Mouse (Mus musculus) hindbrain, embryonic 12.5 days (tissue): ENCODE results near the gene Aldh4a1. TPM values are rescaled to one million over a fixed set of nuclear protein-coding genes. Genes with fewer than 3 reads are reported as not detected.

ENCODE experiments used
- ATAC-seq: fragments of 200-750 bp; cut with Nextera tagmentation; 2 replicates; pipeline ENCODE4 v1.8.0; 2017; ENCODE audit warnings: moderate TSS enrichment; ENCODE audit not compliant: low FRiP score
- H3K27ac ChIP-seq: fragments of 300-500 bp; sonication (generic); 2 replicates; pipeline ENCODE4 v1.5.1; 2016; ENCODE audit warnings: mild to moderate bottlenecking
- H3K27me3 ChIP-seq: fragments of 300-500 bp; sonication (generic); 2 replicates; pipeline ENCODE4 v1.6.1; 2016; ENCODE audit warnings: mild to moderate bottlenecking
- H3K36me3 ChIP-seq: fragments of 300-500 bp; sonication (generic); 2 replicates; pipeline ENCODE4 v1.6.1; 2016; ENCODE audit warnings: mild to moderate bottlenecking
- H3K4me1 ChIP-seq: fragments of 300-500 bp; sonication (generic); 2 replicates; pipeline ENCODE4 v1.6.1; 2016
- H3K4me2 ChIP-seq: fragments of 300-500 bp; sonication (generic); replicated peaks from 2 replicates; pipeline ENCODE4 v1.6.1; 2016; ENCODE audit warnings: mild to moderate bottlenecking
- H3K4me3 ChIP-seq: fragments of 300-500 bp; sonication (generic); 2 replicates; pipeline ENCODE4 v1.5.1; 2016; ENCODE audit warnings: mild to moderate bottlenecking
- H3K9ac ChIP-seq: fragments of 300-500 bp; sonication (generic); 2 replicates; pipeline ENCODE4 v1.6.1; 2016; ENCODE audit warnings: mild to moderate bottlenecking, moderate library complexity
- H3K9me3 ChIP-seq: fragments of 300-500 bp; sonication (generic); replicated peaks from 2 replicates; pipeline ENCODE4 v1.6.1; 2016; ENCODE audit warnings: mild to moderate bottlenecking
- WGBS: fragments of 180-500 bp; shearing (Covaris S2); methylation state at CpG from one replicate; pipeline ENCODE4 v1.1.7; 2016; 5-methylcytosine and 5-hydroxymethylcytosine counted together
- polyA plus RNA-seq: library from polyadenylated mRNA; unstranded; fragments of >200 nt; fragmentation: Nextera tagmentation; extraction: Ambion mirVana; gene quantifications from 2 replicates; pipeline ENCODE4 v1.2.1, GENCODE M21; 2016

The Aldh4a1 gene
- polyA plus RNA-seq, 1 experiment from 2014 or later: 21.4 TPM

DNA sequence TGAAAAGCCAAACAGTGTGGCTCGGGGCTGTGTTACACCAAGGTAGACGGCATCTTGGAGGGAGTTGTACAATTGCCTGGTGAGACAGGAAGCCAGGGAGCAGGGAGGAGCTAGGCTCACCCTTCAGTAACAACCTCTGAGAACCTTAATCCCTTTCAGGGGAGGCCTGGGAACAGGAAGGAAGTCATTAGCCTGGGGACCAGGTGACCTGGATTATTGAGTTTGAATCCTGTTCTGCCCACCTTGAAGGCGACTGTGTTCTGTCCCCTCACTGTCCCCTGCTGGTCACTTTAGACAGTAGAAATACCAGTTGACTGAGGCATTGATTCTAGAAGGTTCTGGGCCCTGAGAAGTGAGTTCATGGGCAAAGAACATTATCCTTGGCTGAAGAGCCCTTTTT lies 28.6 kb upstream of the Aldh4a1 start:
- no peaks in the 10 kb centered on the region for H3K36me3 ChIP-seq
- WGBS: 54% methylated on average over 3 of the region's 3 CpGs
- H3K4me1 ChIP-seq: peaks cover 58% of the 10 kb centered on the region

DNA sequence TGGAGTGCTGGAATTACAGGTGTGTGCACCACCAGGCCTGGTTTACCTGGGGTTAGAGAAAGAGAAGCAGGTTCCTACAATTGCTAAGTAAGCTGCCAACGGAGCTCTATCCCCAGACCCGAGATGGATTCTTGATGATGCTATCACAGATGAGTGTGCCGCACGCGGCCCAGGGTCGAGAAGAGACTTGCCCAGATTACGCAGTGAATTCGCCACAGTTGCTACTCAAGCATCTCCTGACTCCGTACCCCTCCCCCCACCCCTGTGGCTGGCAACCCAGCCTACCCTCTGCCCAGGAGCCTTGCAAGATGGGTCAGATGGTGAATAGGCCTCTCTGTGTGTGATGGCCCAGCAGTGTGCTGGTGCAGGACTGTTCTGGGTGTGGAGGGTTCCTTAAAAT lies 26.0 kb upstream of the Aldh4a1 start:
- Histone ChIP-seq H3K9ac (no peak overlapping the region; the same call in none of the 2 replicates), H3K4me1 (peaks cover 66% of the 10 kb centered on the region), H3K9me3 (no peaks in the 10 kb centered on the region), H3K36me3 (no peaks in the 10 kb centered on the region), H3K4me2 (peak overlapping the region; percentile 14; the same call in 1 of the 2 replicates), H3K27me3 (no peaks in the 10 kb centered on the region), H3K4me3 (no peak overlapping the region), H3K27ac (peak overlapping the region; percentile 66)
- peak; percentile 39 for ATAC-seq
- 19% methylated on average over 9 of the region's 9 CpGs for WGBS

More for the DNA sequence above, 28.6 kb upstream of the Aldh4a1 start:
- Histone ChIP-seq H3K27ac (no peak overlapping the region), H3K4me3 (no peak overlapping the region), H3K4me2 (no peak overlapping the region), H3K9ac (no peak overlapping the region), H3K9me3 (no peaks in the 10 kb centered on the region), H3K27me3 (no peaks in the 10 kb centered on the region)
- ATAC-seq: no peak

DNA sequence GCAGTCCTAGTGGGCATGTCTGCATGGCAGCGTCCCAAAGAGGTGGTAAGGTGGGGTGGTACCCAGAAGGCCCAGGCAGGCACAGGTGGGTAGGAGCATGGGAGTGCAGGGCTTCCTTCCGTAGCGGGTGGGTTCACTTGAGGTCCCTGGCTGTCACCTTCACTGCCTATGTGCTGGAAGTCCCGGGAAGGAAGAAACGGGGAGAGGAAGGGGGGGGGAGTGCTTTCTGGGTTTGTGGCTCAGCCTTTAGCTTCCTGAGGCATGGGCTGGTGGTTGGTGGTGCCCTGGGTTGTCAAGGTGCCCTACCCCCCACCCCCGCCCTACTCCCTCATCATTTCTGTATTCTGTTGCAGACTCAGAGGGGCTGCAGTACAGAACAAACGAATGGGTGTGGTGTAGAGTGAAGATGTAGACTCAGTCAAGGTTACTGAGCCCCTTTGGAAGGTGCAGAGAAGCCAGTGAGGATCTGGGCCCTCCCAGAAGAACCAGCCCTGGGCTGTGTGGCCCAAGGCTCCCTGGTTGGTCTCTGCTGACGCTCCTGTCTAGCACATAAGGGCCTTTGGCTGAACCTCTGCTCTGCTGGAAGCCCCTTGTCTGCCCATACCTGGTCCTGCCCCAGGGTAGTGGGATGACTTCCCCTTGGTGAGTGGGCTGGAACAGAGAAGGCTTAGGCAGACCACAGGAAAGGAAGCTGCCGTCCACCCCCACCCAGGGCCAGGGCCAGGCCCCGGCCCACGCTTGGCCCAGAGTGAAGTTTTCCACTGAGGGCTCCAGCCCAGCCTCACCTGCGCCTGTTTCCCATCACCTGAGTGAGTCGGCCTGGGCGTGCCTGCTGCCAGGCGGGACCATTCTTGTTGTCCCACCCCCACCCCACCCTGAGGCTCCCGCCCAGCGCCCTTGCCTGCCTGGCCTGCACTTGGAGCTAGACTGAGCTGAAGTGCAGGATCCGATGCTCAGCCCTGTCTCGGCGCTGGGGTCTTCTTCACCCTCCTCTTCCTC lies 25.1 kb upstream of the Aldh4a1 start:
- Histone ChIP-seq H3K36me3 (no peaks in the 10 kb centered on the region), H3K4me3 (no peak overlapping the region), H3K27ac (peak overlapping the region; percentile 84), H3K9me3 (no peaks in the 10 kb centered on the region), H3K4me2 (no peak overlapping the region), H3K4me1 (peaks cover 71% of the 10 kb centered on the region), H3K27me3 (no peaks in the 10 kb centered on the region), H3K9ac (no peak overlapping the region; the same call in 1 of the 2 replicates)
- ATAC-seq: no peak; the same call in 1 of the 2 replicates
- 63% methylated on average over 20 of the region's 20 CpGs for WGBS

DNA sequence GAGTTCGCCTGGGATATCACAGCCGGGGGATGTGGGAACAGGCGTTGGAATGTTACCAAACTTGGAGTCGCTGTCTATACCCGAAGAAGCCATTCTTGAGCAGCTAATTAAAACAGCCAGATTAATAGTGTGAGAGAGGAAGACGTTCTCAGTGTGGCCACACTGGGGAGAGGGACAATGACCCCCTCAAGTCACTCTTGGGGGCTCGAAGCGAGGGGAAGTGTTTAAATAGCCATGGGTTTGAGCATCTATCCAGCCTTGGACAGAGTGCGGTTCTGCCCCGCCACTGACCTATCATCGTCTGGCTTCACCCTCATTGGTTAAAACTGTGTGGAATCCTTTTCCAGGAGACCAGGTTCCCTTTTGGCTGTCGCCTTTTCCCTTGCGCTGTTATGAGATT lies 24.3 kb upstream of the Aldh4a1 start:
- no peak overlapping the region for H3K4me3 ChIP-seq
- peak overlapping the region; percentile 45 for H3K4me2 ChIP-seq
- no peak for ATAC-seq
- 36% methylated on average over 13 of the region's 13 CpGs for WGBS
- H3K9ac ChIP-seq: 0 out of 2 replicates have a peak overlapping the region, but pooled peaks have one; percentile 36
- no peaks in the 10 kb centered on the region for H3K27me3 ChIP-seq
- H3K4me1 ChIP-seq: peaks cover 77% of the 10 kb centered on the region
- H3K27ac ChIP-seq: peak overlapping the region; percentile 84
- no peaks in the 10 kb centered on the region for H3K9me3 ChIP-seq
- no peaks in the 10 kb centered on the region for H3K36me3 ChIP-seq

DNA sequence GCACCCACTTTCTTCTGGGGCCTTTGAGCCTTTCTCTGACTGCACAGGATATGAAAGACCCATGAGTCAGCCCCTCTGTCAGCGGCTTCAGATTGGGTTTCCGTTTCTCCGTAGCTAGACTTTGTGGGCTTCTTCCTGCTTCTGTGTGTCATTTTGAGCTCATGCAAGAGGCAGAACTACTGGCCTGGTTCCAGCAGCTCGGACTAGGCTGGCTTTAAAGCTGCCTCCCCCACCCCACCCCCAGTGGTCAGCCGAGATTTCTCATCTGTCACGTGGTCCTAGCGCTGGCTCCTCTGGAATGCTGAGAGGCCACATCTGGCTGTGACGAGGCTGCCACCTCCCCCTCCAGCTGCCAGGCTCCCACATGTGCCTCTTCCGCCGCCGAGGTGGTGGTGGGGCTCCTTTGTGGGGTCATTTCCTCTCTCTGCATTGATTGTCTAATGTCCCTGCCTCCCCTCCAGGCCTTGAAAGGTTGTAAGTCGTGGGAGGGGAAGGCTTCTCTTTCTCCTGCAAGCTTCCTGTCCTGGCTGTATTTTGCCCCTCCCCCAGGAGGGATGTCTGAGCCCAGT lies 23.6 kb upstream of the Aldh4a1 start:
- H3K4me2 ChIP-seq: peak overlapping the region; percentile 45
- peaks cover 77% of the 10 kb centered on the region for H3K4me1 ChIP-seq
- 2% methylated on average over 12 of the region's 12 CpGs for WGBS
- H3K36me3 ChIP-seq: no peaks in the 10 kb centered on the region
- H3K9ac ChIP-seq: peak overlapping the region; percentile 36; the same call in 1 of the 2 replicates
- H3K4me3 ChIP-seq: no peak overlapping the region
- no peaks in the 10 kb centered on the region for H3K27me3 ChIP-seq
- ATAC-seq: peak; percentile 39
- no peaks in the 10 kb centered on the region for H3K9me3 ChIP-seq
- H3K27ac ChIP-seq: peak overlapping the region; percentile 84

DNA sequence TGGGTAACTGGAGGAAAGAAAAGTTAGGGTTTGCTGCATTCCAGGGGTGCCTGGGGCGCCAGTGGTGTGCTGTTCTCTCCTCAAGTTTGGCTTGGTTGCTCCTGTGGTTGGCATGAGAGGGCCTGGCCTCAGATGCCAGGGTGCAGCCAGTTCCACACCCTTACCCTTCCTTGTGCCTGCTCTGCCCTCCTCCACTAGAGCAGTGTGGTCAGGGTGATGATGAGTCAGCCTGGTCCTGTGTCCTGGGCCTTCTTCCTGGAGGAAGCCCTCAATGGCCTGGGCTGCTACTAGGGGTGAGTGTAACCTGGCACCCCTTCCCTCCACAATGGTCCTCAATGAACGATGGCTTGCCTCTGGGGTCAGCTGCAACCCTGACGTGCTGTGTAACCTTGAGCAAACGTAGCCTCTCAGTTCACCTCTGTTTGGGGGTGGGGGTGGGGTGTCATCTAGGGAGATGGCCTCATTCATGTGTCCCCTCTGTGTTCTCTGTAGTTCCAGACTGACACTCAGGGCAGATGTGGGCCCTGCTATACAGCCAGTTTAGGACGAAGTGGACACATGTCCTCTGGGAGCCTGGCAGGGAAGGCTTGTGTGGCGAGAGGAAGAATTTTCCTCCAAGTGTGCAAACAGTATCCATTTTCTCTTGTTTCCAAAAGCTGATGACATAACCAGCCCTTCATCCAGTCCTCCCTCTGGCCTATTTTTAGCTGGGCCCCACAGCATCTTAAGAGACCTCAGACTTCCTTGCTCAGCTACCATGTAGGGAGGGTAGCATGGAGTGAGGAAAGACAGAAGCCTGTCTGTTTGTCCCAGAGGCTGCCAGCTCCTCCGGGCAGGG lies 20.9 kb upstream of the Aldh4a1 start:
- Histone ChIP-seq H3K27ac (peak overlapping the region; percentile 56), H3K9ac (no peak overlapping the region), H3K36me3 (peaks cover 19% of the 10 kb centered on the region), H3K4me3 (no peak overlapping the region), H3K9me3 (no peaks in the 10 kb centered on the region), H3K4me1 (peaks cover 60% of the 10 kb centered on the region), H3K4me2 (no peak overlapping the region), H3K27me3 (no peaks in the 10 kb centered on the region)
- WGBS: 67% methylated on average over 7 of the region's 7 CpGs
- no peak for ATAC-seq

DNA sequence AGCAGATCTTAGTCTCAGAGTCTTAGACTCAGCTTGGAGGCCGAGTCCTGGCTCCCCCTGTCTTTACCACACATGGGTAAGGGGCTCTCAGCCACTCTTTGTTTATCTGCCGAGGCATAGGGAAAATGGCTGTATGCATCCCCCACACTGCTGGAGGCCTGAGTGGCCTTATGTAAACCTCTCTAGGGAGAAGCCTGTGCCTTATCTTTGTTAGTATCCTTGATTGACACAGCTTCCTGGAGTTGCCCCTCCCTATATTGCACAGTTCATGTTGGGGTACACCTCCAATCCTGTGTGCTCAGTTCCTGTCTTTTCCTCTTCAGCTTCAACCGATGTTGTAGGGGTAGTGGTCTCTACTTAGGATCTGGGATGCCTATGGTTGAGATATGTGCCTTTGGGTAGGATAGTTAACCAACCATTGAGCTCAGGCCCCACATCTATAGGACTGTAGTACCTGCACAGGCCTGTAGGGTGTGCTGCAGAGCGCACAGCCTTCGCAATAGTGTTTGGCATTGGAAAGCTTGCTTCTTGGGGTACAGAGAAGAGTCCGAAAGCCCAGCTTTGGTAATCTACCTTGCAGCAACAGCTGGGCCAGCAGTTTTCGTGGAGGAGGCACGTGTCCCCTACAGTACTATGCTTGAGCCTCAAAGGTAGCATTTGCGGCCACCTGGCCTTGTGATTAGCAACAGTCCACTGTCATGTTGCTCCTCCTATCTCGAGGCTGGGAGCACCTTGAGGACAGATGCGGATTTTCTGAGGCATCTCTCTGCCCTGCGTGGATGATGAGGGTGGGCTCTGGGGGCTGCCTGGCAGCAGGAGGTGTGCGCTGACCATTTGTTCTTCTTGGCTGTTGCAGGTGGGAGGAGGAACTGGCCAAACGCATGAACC lies 20.1 kb upstream of the Aldh4a1 start, which contains the start of gene Gm21969:
Gm21969 (plus strand) TSS at position 830 of the 888 bp plus-strand sequence.
- no peak within 1 kb of the TSS for H3K4me2 ChIP-seq
- no peaks in the 10 kb centered on the region for H3K27me3 ChIP-seq
- no peak for ATAC-seq
- no peak within 1 kb of the TSS for H3K4me3 ChIP-seq
- H3K9me3 ChIP-seq: no peaks in the 10 kb centered on the region
- peaks cover 52% of the 10 kb centered on the region for H3K4me1 ChIP-seq
- WGBS: 54% methylated on average over 14 of the region's 14 CpGs
- H3K9ac ChIP-seq: no peak within 1 kb of the TSS
- H3K36me3 ChIP-seq: peaks cover 23% of the 10 kb centered on the region
- peak within 1 kb of the TSS; percentile 56 for H3K27ac ChIP-seq

DNA sequence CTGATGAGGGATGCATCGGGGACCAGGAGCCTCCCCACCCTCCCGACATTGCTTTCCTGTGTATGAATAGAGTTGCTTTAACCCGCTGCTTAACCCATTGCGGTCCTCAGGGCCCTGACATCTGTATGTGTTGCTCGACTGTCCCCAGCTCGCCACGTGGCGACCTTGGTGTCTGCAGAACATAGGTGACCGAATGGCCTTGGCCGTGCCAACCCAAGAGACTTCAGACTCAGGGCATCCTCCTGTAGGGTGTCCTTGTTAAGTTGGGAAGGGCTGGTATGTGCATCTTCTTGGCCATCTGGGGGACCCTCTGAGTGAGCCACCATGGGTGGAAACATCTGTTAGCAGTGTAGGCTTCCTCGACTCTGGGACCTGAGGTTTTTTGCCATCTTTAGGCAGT lies 17.4 kb upstream of the Aldh4a1 start:
- Histone ChIP-seq H3K27ac (no peak overlapping the region), H3K27me3 (no peaks in the 10 kb centered on the region), H3K4me1 (peaks cover 25% of the 10 kb centered on the region), H3K36me3 (peaks cover 26% of the 10 kb centered on the region), H3K9me3 (no peaks in the 10 kb centered on the region), H3K4me2 (no peak overlapping the region), H3K9ac (no peak overlapping the region), H3K4me3 (no peak overlapping the region)
- 84% methylated on average over 11 of the region's 11 CpGs for WGBS
- no peak for ATAC-seq

DNA sequence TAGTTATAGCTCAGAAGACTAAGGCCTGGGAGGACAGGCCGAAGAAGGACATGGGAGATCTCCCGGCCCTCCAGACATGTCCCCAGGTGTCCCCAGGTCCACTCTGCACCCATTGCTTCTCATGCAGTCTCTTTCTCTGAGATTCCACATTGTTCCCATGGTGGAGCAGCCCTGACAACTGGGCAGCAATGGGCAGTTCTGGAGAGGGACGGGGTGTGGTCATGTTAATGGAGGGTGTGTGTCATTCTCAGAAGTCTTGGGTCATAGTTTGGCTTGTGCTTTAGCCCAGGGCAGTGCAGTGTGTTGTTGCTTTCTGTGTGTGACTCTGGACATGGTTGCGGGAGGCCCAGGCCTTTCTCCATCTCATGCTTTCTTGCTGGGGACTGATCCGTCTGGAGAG lies 15.9 kb upstream of the Aldh4a1 start:
- Histone ChIP-seq H3K9ac (no peak overlapping the region), H3K27ac (no peak overlapping the region), H3K4me3 (no peak overlapping the region), H3K9me3 (no peaks in the 10 kb centered on the region), H3K4me1 (peaks cover 23% of the 10 kb centered on the region), H3K27me3 (no peaks in the 10 kb centered on the region), H3K36me3 (peaks cover 26% of the 10 kb centered on the region), H3K4me2 (no peak overlapping the region)
- no peak for ATAC-seq
- 93% methylated on average over 5 of the region's 5 CpGs for WGBS

DNA sequence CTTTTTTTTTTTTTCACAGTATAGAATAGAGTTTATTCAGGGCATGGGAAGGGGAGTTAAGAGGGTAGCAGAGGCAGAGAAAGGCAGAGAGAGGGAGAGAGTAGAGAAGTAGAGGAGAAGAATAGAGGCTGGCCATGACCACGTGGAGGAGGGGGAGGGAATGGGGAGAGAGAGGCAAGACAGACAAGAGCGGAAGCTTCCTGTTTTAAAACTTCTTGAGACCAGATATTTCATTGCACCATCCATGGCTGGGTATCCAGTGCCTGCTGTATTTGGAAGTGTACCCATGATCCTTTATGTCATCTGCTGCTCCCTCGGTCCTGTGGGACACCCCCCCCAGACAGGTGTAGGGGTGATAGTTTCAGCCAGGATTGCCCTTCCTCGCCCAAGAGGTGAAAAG lies 13.7 kb upstream of the Aldh4a1 start:
- Histone ChIP-seq H3K9ac (no peak overlapping the region), H3K36me3 (peaks cover 42% of the 10 kb centered on the region), H3K27ac (no peak overlapping the region), H3K9me3 (peaks cover 6% of the 10 kb centered on the region; the same call in 1 of the 2 replicates), H3K27me3 (no peaks in the 10 kb centered on the region), H3K4me2 (no peak overlapping the region), H3K4me1 (peaks cover 9% of the 10 kb centered on the region; the same call in 1 of the 2 replicates), H3K4me3 (no peak overlapping the region)
- no peak for ATAC-seq
- WGBS: 78% methylated on average over 4 of the region's 4 CpGs

DNA sequence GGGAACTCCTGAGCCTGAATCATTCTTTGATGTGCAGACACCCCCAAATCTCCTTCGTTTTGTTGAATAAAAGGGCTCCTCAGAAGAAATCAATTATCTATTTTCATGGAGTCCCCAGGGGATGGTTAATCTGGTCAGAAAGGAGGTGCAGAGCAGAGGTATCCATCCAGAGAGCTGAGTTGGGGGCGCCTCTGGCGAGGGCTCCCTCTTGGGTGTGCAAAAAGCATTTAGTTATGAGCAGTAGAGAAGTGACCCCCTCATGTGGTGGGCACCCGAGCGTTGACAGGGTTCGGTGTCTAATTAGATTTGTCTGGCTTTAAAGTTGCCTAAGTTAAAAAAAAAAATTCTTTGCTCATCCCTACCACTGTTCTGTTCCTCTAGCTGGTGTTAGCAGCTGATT lies 11.7 kb upstream of the Aldh4a1 start:
- no peak overlapping the region for H3K4me3 ChIP-seq
- no peak overlapping the region; the same call in 1 of the 2 replicates for H3K9ac ChIP-seq
- peaks cover 16% of the 10 kb centered on the region for H3K4me1 ChIP-seq
- no peaks in the 10 kb centered on the region for H3K27me3 ChIP-seq
- ATAC-seq: no peak
- WGBS: 55% methylated on average over 6 of the region's 6 CpGs
- peaks cover 43% of the 10 kb centered on the region for H3K36me3 ChIP-seq
- no peak overlapping the region for H3K4me2 ChIP-seq
- H3K9me3 ChIP-seq: peaks cover 9% of the 10 kb centered on the region; the same call in 1 of the 2 replicates
- no peak overlapping the region for H3K27ac ChIP-seq
